Mouse (Mus musculus): ENCODE data around the gene Ctr9. TPM values are rescaled to one million over a fixed set of nuclear protein-coding genes. Genes with fewer than 3 reads are reported as not detected.

The Ctr9 gene
- polyA plus RNA-seq, 1 experiment, result 16.5 TPM

DNA sequence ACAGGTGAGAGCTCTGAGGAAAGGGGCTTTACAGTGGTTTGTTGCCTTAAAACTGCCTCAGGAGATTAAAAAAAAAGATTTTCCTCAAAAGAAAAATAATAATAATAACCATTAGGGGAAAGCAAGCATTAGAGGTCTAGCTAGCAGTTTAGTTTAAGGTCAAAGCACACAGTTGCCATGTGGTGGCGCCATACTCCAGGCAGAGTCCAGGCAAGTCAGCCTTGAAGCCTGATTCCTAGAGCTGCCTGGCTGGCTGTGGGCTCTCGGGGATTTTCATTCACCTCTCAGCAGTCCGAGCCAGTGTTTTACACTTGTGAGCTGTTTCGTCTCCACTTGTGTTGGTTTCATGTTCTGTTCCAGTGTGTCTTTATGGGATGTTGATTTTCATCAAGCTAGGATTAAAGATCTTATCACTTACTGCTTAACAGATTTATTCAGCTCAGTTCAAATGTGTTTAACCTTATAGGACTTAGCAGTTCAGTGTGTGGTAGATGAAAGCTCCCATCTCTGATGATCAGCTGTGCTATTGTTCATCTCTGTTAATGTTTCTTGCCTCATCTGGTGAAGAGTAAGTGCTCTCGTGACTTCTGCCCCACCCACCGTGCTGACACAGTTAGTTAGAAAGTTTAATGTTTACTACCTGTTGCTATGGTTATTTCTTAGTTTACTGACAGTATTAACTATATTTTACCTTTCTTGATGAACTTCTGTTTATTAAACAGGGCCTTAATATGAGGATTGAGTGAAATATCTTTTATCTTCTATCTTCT lies 21.1 kb downstream of the Ctr9 start:
- TF ChIP-seq REST (IDR thresholded peaks at IDR 0.05; ENCODE audit: insufficient read depth, insufficient read length) (no peak), MYOD1 (IDR thresholded peaks at IDR 0.05; ENCODE audit: control insufficient read depth in 1 of 3, insufficient read length in 2 of 3, low read depth in 2 of 3) (no peak), CEBPB (IDR thresholded peaks at IDR 0.05; ENCODE audit: insufficient read depth, poor library complexity, severe bottlenecking) (no peak), MYOG (IDR thresholded peaks at IDR 0.05; ENCODE audit: control insufficient read depth in 1 of 3, insufficient read depth in 1 of 3, insufficient read length in 2 of 3, low read depth in 2 of 3) (no peak), MAX (IDR thresholded peaks at IDR 0.05; ENCODE audit: low read depth) (no peak), TCF12 (IDR thresholded peaks at IDR 0.05; ENCODE audit: insufficient read depth, poor library complexity, severe bottlenecking) (no peak), POLR2AphosphoS2 (IDR thresholded peaks at IDR 0.05; ENCODE audit: insufficient read length, low read depth) (no peak), POLR2A (IDR thresholded peaks at IDR 0.05; ENCODE audit: insufficient read length, low read depth) (no peak), TCF3 (IDR thresholded peaks at IDR 0.05; ENCODE audit: insufficient read length, low read depth) (no peak), USF1 (IDR thresholded peaks at IDR 0.05; ENCODE audit: low read depth) (no peak), E2F4 (IDR thresholded peaks at IDR 0.05; ENCODE audit: insufficient read depth) (no peak), SRF (IDR thresholded peaks at IDR 0.05; ENCODE audit: control insufficient read depth, insufficient read length, low read depth) (no peak)
- peaks cover 51% of the 10 kb centered on the region for H3K36me3 ChIP-seq (ENCODE audit: control insufficient read depth, insufficient read depth)
- no peak overlapping the region for H3K4me2 ChIP-seq (ENCODE audit: low read depth)
- no peaks in the 10 kb centered on the region for H3K27me3 ChIP-seq (ENCODE audit: control insufficient read depth, insufficient read depth, insufficient read length)
- no peak overlapping the region for H3ac ChIP-seq (ENCODE audit: control insufficient read depth, insufficient read length)
- no peaks in the 10 kb centered on the region for H3K79me2 ChIP-seq (ENCODE audit: control insufficient read depth, insufficient read depth)
- no peak overlapping the region for H3K4me3 ChIP-seq

DNA sequence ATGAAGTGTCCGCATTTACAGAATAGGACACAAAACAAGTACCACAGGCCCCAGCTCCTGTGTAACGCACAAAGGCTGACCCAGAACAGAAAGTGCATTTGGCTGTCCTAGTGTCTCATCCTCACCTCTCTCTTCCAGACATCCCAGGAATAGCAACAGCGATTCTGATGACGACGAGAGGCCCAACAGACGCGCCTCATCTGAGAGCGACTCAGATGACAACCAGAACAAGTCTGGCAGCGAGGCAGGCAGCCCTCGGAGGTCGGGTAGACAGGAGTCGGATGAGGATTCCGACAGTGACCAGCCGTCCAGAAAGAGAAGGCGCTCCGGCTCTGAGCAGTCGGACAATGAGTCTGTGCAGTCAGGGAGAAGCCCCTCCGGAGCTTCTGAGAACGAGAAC lies 26.5 kb downstream of the Ctr9 start:
- H3K36me3 ChIP-seq (ENCODE audit: control insufficient read depth, insufficient read depth), result peaks cover 25% of the 10 kb centered on the region
- no peaks in the 10 kb centered on the region for H3K27me3 ChIP-seq (ENCODE audit: control insufficient read depth, insufficient read depth, insufficient read length)
- H3K79me2 ChIP-seq (ENCODE audit: control insufficient read depth, insufficient read depth), result no peaks in the 10 kb centered on the region
- TF ChIP-seq POLR2AphosphoS2 (IDR thresholded peaks at IDR 0.05; ENCODE audit: insufficient read length, low read depth), result no peak
- no peak for TF ChIP-seq POLR2A (IDR thresholded peaks at IDR 0.05; ENCODE audit: insufficient read length, low read depth)
- no peak for TF ChIP-seq CEBPB (IDR thresholded peaks at IDR 0.05; ENCODE audit: insufficient read depth, poor library complexity, severe bottlenecking)
- no peak for TF ChIP-seq REST (IDR thresholded peaks at IDR 0.05; ENCODE audit: insufficient read depth, insufficient read length)
- TF ChIP-seq TCF3 (IDR thresholded peaks at IDR 0.05; ENCODE audit: insufficient read length, low read depth), result no peak
- TF ChIP-seq TCF12 (IDR thresholded peaks at IDR 0.05; ENCODE audit: insufficient read depth, poor library complexity, severe bottlenecking), result no peak
- no peak for TF ChIP-seq USF1 (IDR thresholded peaks at IDR 0.05; ENCODE audit: low read depth)
- no peak for TF ChIP-seq MYOD1 (IDR thresholded peaks at IDR 0.05; ENCODE audit: control insufficient read depth in 1 of 3, insufficient read length in 2 of 3, low read depth in 2 of 3)
- TF ChIP-seq MAX (IDR thresholded peaks at IDR 0.05; ENCODE audit: low read depth), result no peak
- TF ChIP-seq MYOG (IDR thresholded peaks at IDR 0.05; ENCODE audit: control insufficient read depth in 1 of 3, insufficient read depth in 1 of 3, insufficient read length in 2 of 3, low read depth in 2 of 3), result no peak
- TF ChIP-seq E2F4 (IDR thresholded peaks at IDR 0.05; ENCODE audit: insufficient read depth), result no peak
- no peak for TF ChIP-seq SRF (IDR thresholded peaks at IDR 0.05; ENCODE audit: control insufficient read depth, insufficient read length, low read depth)
- no peak overlapping the region for H3K4me2 ChIP-seq (ENCODE audit: low read depth)
- H3K4me3 ChIP-seq, result no peak overlapping the region
- no peak overlapping the region for H3ac ChIP-seq (ENCODE audit: control insufficient read depth, insufficient read length)

DNA sequence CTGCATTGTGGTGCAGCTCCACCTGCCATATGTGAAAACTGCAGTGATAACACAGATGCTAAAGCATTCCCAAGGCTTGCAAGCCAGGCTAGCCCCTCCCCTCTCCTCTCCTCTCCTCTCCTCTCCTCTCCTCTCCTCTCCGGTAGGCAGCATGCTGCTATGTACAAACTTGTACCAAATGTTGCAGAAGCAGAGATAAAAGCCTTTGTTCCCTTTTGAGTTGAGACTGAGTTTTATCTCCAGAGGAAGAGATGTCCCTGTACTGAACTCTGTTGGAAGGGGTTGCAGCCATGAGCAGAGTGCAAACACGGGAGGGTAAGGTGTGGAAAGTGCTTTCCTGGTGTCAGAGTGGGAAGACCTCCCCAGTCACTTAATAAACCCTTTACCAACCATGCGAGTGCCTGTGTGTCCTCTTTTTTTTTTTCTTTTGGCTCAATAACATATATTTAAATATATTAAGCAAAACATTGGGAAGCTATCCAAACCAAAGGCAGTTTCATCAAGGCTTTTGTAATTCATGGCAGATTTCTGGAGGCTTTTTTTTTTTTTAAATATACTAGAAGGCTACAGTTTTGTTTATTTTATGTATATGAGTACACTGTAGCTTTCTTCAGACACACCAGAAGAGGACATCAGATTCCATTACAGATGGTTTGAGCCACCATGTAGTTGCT lies 27.4 kb downstream of the Ctr9 start:
- Histone ChIP-seq H3K36me3 (ENCODE audit: control insufficient read depth, insufficient read depth) (peaks cover 18% of the 10 kb centered on the region), H3ac (ENCODE audit: control insufficient read depth, insufficient read length) (no peak overlapping the region), H3K4me2 (ENCODE audit: low read depth) (no peak overlapping the region), H3K4me3 (no peak overlapping the region), H3K79me2 (ENCODE audit: control insufficient read depth, insufficient read depth) (no peaks in the 10 kb centered on the region), H3K27me3 (ENCODE audit: control insufficient read depth, insufficient read depth, insufficient read length) (no peaks in the 10 kb centered on the region)
- no peak for TF ChIP-seq MAX (IDR thresholded peaks at IDR 0.05; ENCODE audit: low read depth)
- no peak for TF ChIP-seq REST (IDR thresholded peaks at IDR 0.05; ENCODE audit: insufficient read depth, insufficient read length)
- TF ChIP-seq TCF12 (IDR thresholded peaks at IDR 0.05; ENCODE audit: insufficient read depth, poor library complexity, severe bottlenecking), result no peak
- no peak for TF ChIP-seq SRF (IDR thresholded peaks at IDR 0.05; ENCODE audit: control insufficient read depth, insufficient read length, low read depth)
- TF ChIP-seq USF1 (IDR thresholded peaks at IDR 0.05; ENCODE audit: low read depth), result no peak
- TF ChIP-seq POLR2AphosphoS2 (IDR thresholded peaks at IDR 0.05; ENCODE audit: insufficient read length, low read depth), result no peak
- no peak for TF ChIP-seq POLR2A (IDR thresholded peaks at IDR 0.05; ENCODE audit: insufficient read length, low read depth)
- no peak for TF ChIP-seq MYOD1 (IDR thresholded peaks at IDR 0.05; ENCODE audit: control insufficient read depth in 1 of 3, insufficient read length in 2 of 3, low read depth in 2 of 3)
- no peak for TF ChIP-seq E2F4 (IDR thresholded peaks at IDR 0.05; ENCODE audit: insufficient read depth)
- TF ChIP-seq TCF3 (IDR thresholded peaks at IDR 0.05; ENCODE audit: insufficient read length, low read depth), result no peak
- TF ChIP-seq MYOG (IDR thresholded peaks at IDR 0.05; ENCODE audit: control insufficient read depth in 1 of 3, insufficient read depth in 1 of 3, insufficient read length in 2 of 3, low read depth in 2 of 3), result no peak
- TF ChIP-seq CEBPB (IDR thresholded peaks at IDR 0.05; ENCODE audit: insufficient read depth, poor library complexity, severe bottlenecking), result no peak

DNA sequence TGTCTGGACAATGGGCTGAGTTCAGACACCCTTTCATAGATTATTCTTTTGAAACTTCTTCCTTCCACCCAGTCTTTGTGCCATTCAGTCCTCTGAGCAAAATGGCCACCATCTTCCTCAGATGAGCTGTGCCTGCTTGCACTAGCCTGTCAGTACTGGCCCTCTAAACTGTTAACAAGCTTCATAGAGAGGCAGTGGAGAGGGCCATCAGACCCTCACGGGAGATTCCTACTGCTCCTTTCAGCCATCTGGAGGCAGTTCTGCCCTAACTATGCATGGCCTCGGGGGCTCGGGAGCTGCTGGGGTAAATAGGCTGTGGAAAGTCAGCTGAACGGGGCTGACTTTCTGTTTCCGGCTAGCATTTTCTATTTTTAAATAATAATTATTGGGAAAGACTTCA lies 30.8 kb downstream of the Ctr9 start:
- H3K79me2 ChIP-seq (ENCODE audit: control insufficient read depth, insufficient read depth), result no peaks in the 10 kb centered on the region
- H3K4me3 ChIP-seq, result no peak overlapping the region
- H3K4me2 ChIP-seq (ENCODE audit: low read depth), result no peak overlapping the region
- TF ChIP-seq REST (IDR thresholded peaks at IDR 0.05; ENCODE audit: insufficient read depth, insufficient read length) (no peak), MYOD1 (IDR thresholded peaks at IDR 0.05; ENCODE audit: control insufficient read depth in 1 of 3, insufficient read length in 2 of 3, low read depth in 2 of 3) (no peak), POLR2AphosphoS2 (IDR thresholded peaks at IDR 0.05; ENCODE audit: insufficient read length, low read depth) (no peak), E2F4 (IDR thresholded peaks at IDR 0.05; ENCODE audit: insufficient read depth) (no peak), CEBPB (IDR thresholded peaks at IDR 0.05; ENCODE audit: insufficient read depth, poor library complexity, severe bottlenecking) (no peak), USF1 (IDR thresholded peaks at IDR 0.05; ENCODE audit: low read depth) (no peak), TCF3 (IDR thresholded peaks at IDR 0.05; ENCODE audit: insufficient read length, low read depth) (no peak), POLR2A (IDR thresholded peaks at IDR 0.05; ENCODE audit: insufficient read length, low read depth) (no peak), TCF12 (IDR thresholded peaks at IDR 0.05; ENCODE audit: insufficient read depth, poor library complexity, severe bottlenecking) (no peak), MYOG (IDR thresholded peaks at IDR 0.05; ENCODE audit: control insufficient read depth in 1 of 3, insufficient read depth in 1 of 3, insufficient read length in 2 of 3, low read depth in 2 of 3) (no peak), MAX (IDR thresholded peaks at IDR 0.05; ENCODE audit: low read depth) (no peak), SRF (IDR thresholded peaks at IDR 0.05; ENCODE audit: control insufficient read depth, insufficient read length, low read depth) (no peak)
- peaks cover 2% of the 10 kb centered on the region for H3K36me3 ChIP-seq (ENCODE audit: control insufficient read depth, insufficient read depth)
- no peaks in the 10 kb centered on the region for H3K27me3 ChIP-seq (ENCODE audit: control insufficient read depth, insufficient read depth, insufficient read length)
- no peak overlapping the region for H3ac ChIP-seq (ENCODE audit: control insufficient read depth, insufficient read length)

All from myocyte (in vitro differentiated cells).